Comparison of ENCODE assay signal across 11 mouse cellular contexts in genomic region chr13:54063292-54063691, GRCm38 (mm10). TPM values are rescaled to one million over a fixed set of nuclear protein-coding genes. Genes with fewer than 3 reads are reported as not detected.
DNase-seq lines count a peak whose midpoint lies in the region; ATAC-seq and TF ChIP-seq lines count a peak whose summit lies in the region.
"Had no signal": no experiment of that assay in that cellular context is flagged by ENCODE, and none has a peak within 500 bp of the region (broad histone marks: within the 10 kb centered on the region; RNA-seq: fewer than 3 reads in every experiment).

No protein-coding gene starts in this region.

- no peak overlapping the region for H3K4me2 ChIP-seq in hindbrain, embryonic 14.5 days (replicated peaks)
- H3K4me2 ChIP-seq in hindbrain, embryonic 16.5 days (ENCODE audit: low read length): no peak overlapping the region
- H3K4me2 ChIP-seq in lung, postnatal 0 days (replicated peaks; ENCODE audit: low read depth, low read length): no peak overlapping the region

- no peaks in the 10 kb centered on the region for H3K9me3 ChIP-seq in hindbrain, embryonic 14.5 days (ENCODE audit: control insufficient read depth, low read length)
- no peaks in the 10 kb centered on the region for H3K9me3 ChIP-seq in hindbrain, embryonic 16.5 days (ENCODE audit: control insufficient read depth, low read length)
- no peaks in the 10 kb centered on the region for H3K9me3 ChIP-seq in lung, postnatal 0 days (ENCODE audit: low read length)

- H3K36me3 ChIP-seq in hindbrain, embryonic 14.5 days (replicated peaks; ENCODE audit: control insufficient read depth, insufficient read depth): no peaks in the 10 kb centered on the region
- no peaks in the 10 kb centered on the region for H3K36me3 ChIP-seq in hindbrain, embryonic 16.5 days (ENCODE audit: control insufficient read depth, insufficient read depth, low read length)
- H3K36me3 ChIP-seq in lung, postnatal 0 days (ENCODE audit: insufficient read depth, low read length): no peaks in the 10 kb centered on the region

- H3K27me3 ChIP-seq in hindbrain, embryonic 14.5 days (ENCODE audit: control insufficient read depth, insufficient read depth, low read length): no peaks in the 10 kb centered on the region
- no peaks in the 10 kb centered on the region for H3K27me3 ChIP-seq in hindbrain, embryonic 16.5 days (replicated peaks; ENCODE audit: control insufficient read depth, insufficient read depth, low read length)
- no peaks in the 10 kb centered on the region for H3K27me3 ChIP-seq in lung, postnatal 0 days (replicated peaks; ENCODE audit: insufficient read depth, low read length)

- TF ChIP-seq CTCF in lung, postnatal 0 days (IDR thresholded peaks at IDR 0.05): peak; percentile 68

- H3K9ac ChIP-seq in hindbrain, embryonic 14.5 days: no peak overlapping the region
- H3K9ac ChIP-seq in hindbrain, embryonic 16.5 days (ENCODE audit: low read depth, low read length): no peak overlapping the region
- no peak overlapping the region for H3K9ac ChIP-seq in lung, postnatal 0 days (replicated peaks; ENCODE audit: low read depth)

- H3K4me3 ChIP-seq in hindbrain, embryonic 14.5 days (replicated peaks; ENCODE audit: low read length): no peak overlapping the region
- H3K4me3 ChIP-seq in hindbrain, embryonic 16.5 days (ENCODE audit: low read length): no peak overlapping the region
- H3K4me3 ChIP-seq in lung, postnatal 0 days (ENCODE audit: low read depth, low read length): no peak overlapping the region

- peak; percentile 81 for DNase-seq in hindbrain, embryonic 14.5 days (ENCODE audit: low spot score)
- DNase-seq in lung, postnatal 0 days (ENCODE audit: low spot score): peak; percentile 50
- no peak for DNase-seq in lung, postnatal 25 days (ENCODE audit: low spot score)
- peak; percentile 66 for DNase-seq in adipocyte (ENCODE audit: low spot score)
- DNase-seq in retina, embryonic 14.5 days (ENCODE audit: low spot score): peak; percentile 81
- DNase-seq in ovary, postnatal 10 days (ENCODE audit: low spot score): no peak
- DNase-seq: adrenal gland, postnatal 25 days; right cerebral cortex, postnatal 4 days; thymus, postnatal 4 days had no signal

- no peaks in the 10 kb centered on the region for H3K4me1 ChIP-seq in hindbrain, embryonic 14.5 days (replicated peaks; ENCODE audit: control insufficient read depth, insufficient read depth, low read length)
- H3K4me1 ChIP-seq in hindbrain, embryonic 16.5 days (ENCODE audit: control insufficient read depth, insufficient read depth, low read depth, low read length): no peaks in the 10 kb centered on the region
- H3K4me1 ChIP-seq in lung, postnatal 0 days (ENCODE audit: insufficient read depth, low read depth, low read length): no peaks in the 10 kb centered on the region

- 3% methylated on average over 3 of the region's 3 CpGs for WGBS in hindbrain, embryonic 14.5 days
- 0% methylated on average over 3 of the region's 3 CpGs for WGBS in hindbrain, embryonic 16.5 days
- WGBS in lung, postnatal 0 days: 0% methylated on average over 3 of the region's 3 CpGs

- H3K27ac ChIP-seq in hindbrain, embryonic 14.5 days: no peak overlapping the region
- no peak overlapping the region for H3K27ac ChIP-seq in hindbrain, embryonic 16.5 days (ENCODE audit: low read depth, low read length)
- no peak overlapping the region for H3K27ac ChIP-seq in lung, postnatal 0 days (ENCODE audit: low read length)

- no peak for TF ChIP-seq EP300 in lung, postnatal 0 days (IDR thresholded peaks at IDR 0.05)

- no peak for ATAC-seq in hindbrain, embryonic 14.5 days (ENCODE audit: low FRiP score)
- ATAC-seq in hindbrain, embryonic 16.5 days: no peak
- no peak for ATAC-seq in lung, postnatal 0 days

RNA-seq across cellular contexts. Expression of gene Drd1, which starts 7.8 kb away (rescaled TPM):
- polyA plus RNA-seq in hindbrain, embryonic 14.5 days (2014; fragmentation: Nextera tagmentation; extraction: Ambion mirVana): 1.3 and 1.6 TPM in 2 replicates
- 2.1 and 2.4 TPM in 2 replicates for polyA plus RNA-seq in hindbrain, embryonic 16.5 days (2015; fragmentation: Nextera tagmentation; extraction: Ambion mirVana)
- 0.13 and 0.18 TPM in 2 replicates for polyA plus RNA-seq in lung, postnatal 0 days (2015; fragmentation: Nextera tagmentation; extraction: Ambion mirVana)
- polyA plus RNA-seq: heart, embryonic 16.5 days had no signal

RNA-seq across cellular contexts. Expression of gene Sfxn1, which starts 8.4 kb away (rescaled TPM):
- 89.2 and 92.6 TPM in 2 replicates for polyA plus RNA-seq in hindbrain, embryonic 14.5 days (2014; fragmentation: Nextera tagmentation; extraction: Ambion mirVana)
- polyA plus RNA-seq in hindbrain, embryonic 16.5 days (2015; fragmentation: Nextera tagmentation; extraction: Ambion mirVana): 89.7 and 97.0 TPM in 2 replicates
- polyA plus RNA-seq in lung, postnatal 0 days (2015; fragmentation: Nextera tagmentation; extraction: Ambion mirVana): 18.9 and 19.1 TPM in 2 replicates

Comparison
In these comparisons a context has a peak if more than half of its experiments do, and no peak if none do; other contexts are left out.
1. DNase-seq: peak in hindbrain, embryonic 14.5 days (single experiment), lung, postnatal 0 days (single experiment), adipocyte (single experiment) and retina, embryonic 14.5 days (single experiment); none in lung, postnatal 25 days (single experiment) and ovary, postnatal 10 days (single experiment).